Mouse (Mus musculus) myocyte (in vitro differentiated cells): ENCODE measurements around the gene Gm960. TPM values are rescaled to one million over a fixed set of nuclear protein-coding genes. Genes with fewer than 3 reads are reported as not detected.

Source experiments
- H3K27me3 ChIP-seq: one replicate; pipeline ENCODE4 v1.6.1; 2011; ENCODE audit not compliant: control insufficient read depth, insufficient read depth, insufficient read length
- H3K36me3 ChIP-seq: one replicate; pipeline ENCODE4 v1.6.1; 2011; ENCODE audit not compliant: control insufficient read depth, insufficient read depth
- H3K4me2 ChIP-seq: one replicate; pipeline ENCODE4 v1.6.1; 2011; ENCODE audit warnings: low read depth, control low read depth
- H3K4me3 ChIP-seq: one replicate; pipeline ENCODE4 v1.5.1; 2011; ENCODE audit warnings: mild to moderate bottlenecking, control low read depth, moderate library complexity
- H3K79me2 ChIP-seq: one replicate; pipeline ENCODE4 v1.6.1; 2011; ENCODE audit not compliant: control insufficient read depth, insufficient read depth
- H3ac ChIP-seq: one replicate; pipeline ENCODE4 v1.6.1; 2011; ENCODE audit not compliant: control insufficient read depth, insufficient read length
- CEBPB ChIP-seq: IDR thresholded peaks from 2 replicates; pipeline ENCODE4 v1.6.1; 2011; ENCODE audit warnings: mild to moderate bottlenecking, moderate library complexity; ENCODE audit not compliant: poor library complexity, insufficient read depth, severe bottlenecking
- E2F4 ChIP-seq: IDR thresholded peaks from one replicate; pipeline ENCODE4 v1.6.1; 2011; ENCODE audit warnings: mild to moderate bottlenecking, control low read depth, moderate library complexity; ENCODE audit not compliant: insufficient read depth
- MAX ChIP-seq: IDR thresholded peaks from one replicate; pipeline ENCODE4 v1.6.1; 2011; ENCODE audit warnings: low read depth, mild to moderate bottlenecking, control low read depth
- MYOD1 ChIP-seq, 3 experiments: IDR thresholded peaks; one replicate each; pipeline ENCODE4 v1.6.1; 2011; ENCODE audit warnings: control low read depth in 2 of 3, low read depth in 2 of 3, mild to moderate bottlenecking in 2 of 3, moderate library complexity in 1 of 3; ENCODE audit not compliant: insufficient read length in 2 of 3, control insufficient read depth in 1 of 3
- MYOG ChIP-seq, 3 experiments: IDR thresholded peaks; one replicate each; pipeline ENCODE4 v1.6.1; 2011; ENCODE audit warnings: control low read depth in 2 of 3, low read depth in 2 of 3, mild to moderate bottlenecking in 2 of 3; ENCODE audit not compliant: insufficient read length in 2 of 3, control insufficient read depth in 1 of 3, insufficient read depth in 1 of 3
- POLR2A ChIP-seq: IDR thresholded peaks from one replicate; pipeline ENCODE4 v1.6.1; 2011; ENCODE audit warnings: low read depth, mild to moderate bottlenecking, control low read depth, moderate library complexity; ENCODE audit not compliant: insufficient read length
- POLR2AphosphoS2 ChIP-seq: IDR thresholded peaks from one replicate; pipeline ENCODE4 v1.6.1; 2011; ENCODE audit warnings: low read depth, control low read depth; ENCODE audit not compliant: insufficient read length
- REST ChIP-seq: IDR thresholded peaks from one replicate; pipeline ENCODE4 v1.6.1; 2011; ENCODE audit warnings: mild to moderate bottlenecking, control low read depth, moderate library complexity; ENCODE audit not compliant: insufficient read depth, insufficient read length
- SRF ChIP-seq: IDR thresholded peaks from one replicate; pipeline ENCODE4 v1.6.1; 2011; ENCODE audit warnings: low read depth; ENCODE audit not compliant: control insufficient read depth, insufficient read length
- TCF12 ChIP-seq: IDR thresholded peaks from one replicate; pipeline ENCODE4 v1.6.1; 2011; ENCODE audit warnings: mild to moderate bottlenecking, control low read depth; ENCODE audit not compliant: poor library complexity, insufficient read depth, severe bottlenecking
- TCF3 ChIP-seq: IDR thresholded peaks from one replicate; pipeline ENCODE4 v1.6.1; 2011; ENCODE audit warnings: low read depth, control low read depth; ENCODE audit not compliant: insufficient read length
- USF1 ChIP-seq: IDR thresholded peaks from one replicate; pipeline ENCODE4 v1.6.1; 2011; ENCODE audit warnings: low read depth, mild to moderate bottlenecking, control low read depth, moderate library complexity
- polyA plus RNA-seq: library from polyadenylated mRNA; unstranded; fragments of >200 nt; fragmentation: generic; extraction: Trizol; gene quantifications from one replicate; pipeline ENCODE4 v1.2.1, GENCODE M21; 2012; ENCODE audit warnings: missing spikeins

The Gm960 gene
- polyA plus RNA-seq, 1 experiment, result 0.90 TPM

DNA sequence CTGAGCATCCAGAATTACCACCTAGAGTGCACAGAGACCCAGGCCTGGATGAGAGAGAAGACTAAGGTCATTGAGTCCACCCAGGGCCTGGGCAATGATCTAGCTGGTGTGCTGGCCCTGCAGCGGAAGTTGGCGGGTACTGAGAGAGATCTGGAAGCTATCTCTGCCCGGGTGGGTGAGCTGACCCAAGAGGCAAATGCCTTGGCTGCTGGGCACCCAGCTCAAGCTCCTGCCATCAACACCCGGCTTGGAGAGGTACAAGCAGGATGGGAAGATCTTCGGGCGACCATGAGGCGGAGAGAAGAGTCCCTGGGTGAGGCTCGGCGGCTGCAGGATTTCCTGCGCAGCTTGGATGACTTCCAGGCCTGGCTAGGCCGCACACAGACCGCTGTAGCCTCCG, 39.4 kb upstream of the Gm960 start:
- Histone ChIP-seq H3K4me2 (no peak overlapping the region), H3K36me3 (no peaks in the 10 kb centered on the region), H3ac (no peak overlapping the region), H3K79me2 (no peaks in the 10 kb centered on the region), H3K4me3 (no peak overlapping the region), H3K27me3 (no peaks in the 10 kb centered on the region)
- TF ChIP-seq USF1, result no peak
- TF ChIP-seq MAX, result no peak
- no peak for TF ChIP-seq MYOG (IDR thresholded peaks at IDR 0.05; ENCODE audit: control insufficient read depth in 1 of 3, insufficient read depth in 1 of 3, insufficient read length in 2 of 3, low read depth in 2 of 3)
- no peak for TF ChIP-seq TCF12

DNA sequence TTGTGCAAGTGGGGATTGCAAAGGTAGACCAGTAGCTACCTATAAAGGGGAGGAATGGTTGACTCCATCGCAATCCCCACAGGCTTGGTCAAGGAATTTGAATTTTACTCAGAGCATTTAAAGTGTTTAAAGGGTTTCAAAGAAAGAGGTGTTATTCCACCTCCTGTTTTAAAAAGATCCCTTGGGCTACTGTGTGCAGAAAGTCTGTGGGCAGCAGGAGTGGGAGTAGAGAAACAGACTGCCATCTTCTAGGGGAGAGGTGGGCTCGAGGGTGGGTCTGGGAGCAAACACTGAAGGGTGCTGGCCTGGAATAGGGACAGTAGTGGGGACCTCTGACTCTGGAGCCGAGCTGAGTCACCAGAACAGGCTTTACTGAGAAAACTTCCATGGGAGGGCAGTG, 34.6 kb upstream of the Gm960 start:
- Histone ChIP-seq H3K4me3 (no peak overlapping the region), H3ac (no peak overlapping the region), H3K4me2 (no peak overlapping the region), H3K27me3 (no peaks in the 10 kb centered on the region), H3K36me3 (no peaks in the 10 kb centered on the region), H3K79me2 (no peaks in the 10 kb centered on the region)
- TF ChIP-seq MAX (no peak), POLR2AphosphoS2 (no peak), CEBPB (no peak), TCF12 (no peak)

DNA sequence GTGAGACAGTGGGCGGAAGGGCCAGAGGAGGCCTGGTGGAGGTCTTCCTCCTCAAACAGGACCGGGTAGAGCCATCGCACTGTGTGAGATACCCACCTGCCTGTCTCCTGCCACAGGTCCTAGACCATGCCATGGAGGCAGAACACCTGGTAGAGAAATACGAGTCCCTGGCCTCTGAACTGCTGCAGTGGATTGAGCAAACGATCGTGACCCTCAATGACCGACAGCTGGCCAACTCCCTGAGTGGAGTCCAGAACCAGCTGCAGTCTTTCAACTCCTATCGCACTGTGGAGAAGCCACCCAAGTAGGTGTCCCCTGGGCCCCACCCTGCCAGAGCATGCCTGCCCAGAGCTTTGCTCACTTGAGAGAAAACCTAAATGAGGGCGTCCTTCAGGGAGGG, 30.7 kb upstream of the Gm960 start:
- H3K4me2 ChIP-seq, result no peak overlapping the region
- H3K36me3 ChIP-seq, result no peaks in the 10 kb centered on the region
- no peaks in the 10 kb centered on the region for H3K27me3 ChIP-seq
- no peaks in the 10 kb centered on the region for H3K79me2 ChIP-seq
- TF ChIP-seq REST (no peak), TCF12 (no peak), MAX (no peak), E2F4 (no peak), POLR2A (no peak), USF1 (no peak), SRF (no peak), POLR2AphosphoS2 (no peak), MYOD1 (IDR thresholded peaks at IDR 0.05; ENCODE audit: control insufficient read depth in 1 of 3, insufficient read length in 2 of 3, low read depth in 2 of 3) (no peak), CEBPB (no peak), MYOG (IDR thresholded peaks at IDR 0.05; ENCODE audit: control insufficient read depth in 1 of 3, insufficient read depth in 1 of 3, insufficient read length in 2 of 3, low read depth in 2 of 3) (no peak), TCF3 (no peak)
- H3K4me3 ChIP-seq, result no peak overlapping the region
- H3ac ChIP-seq, result no peak overlapping the region

DNA sequence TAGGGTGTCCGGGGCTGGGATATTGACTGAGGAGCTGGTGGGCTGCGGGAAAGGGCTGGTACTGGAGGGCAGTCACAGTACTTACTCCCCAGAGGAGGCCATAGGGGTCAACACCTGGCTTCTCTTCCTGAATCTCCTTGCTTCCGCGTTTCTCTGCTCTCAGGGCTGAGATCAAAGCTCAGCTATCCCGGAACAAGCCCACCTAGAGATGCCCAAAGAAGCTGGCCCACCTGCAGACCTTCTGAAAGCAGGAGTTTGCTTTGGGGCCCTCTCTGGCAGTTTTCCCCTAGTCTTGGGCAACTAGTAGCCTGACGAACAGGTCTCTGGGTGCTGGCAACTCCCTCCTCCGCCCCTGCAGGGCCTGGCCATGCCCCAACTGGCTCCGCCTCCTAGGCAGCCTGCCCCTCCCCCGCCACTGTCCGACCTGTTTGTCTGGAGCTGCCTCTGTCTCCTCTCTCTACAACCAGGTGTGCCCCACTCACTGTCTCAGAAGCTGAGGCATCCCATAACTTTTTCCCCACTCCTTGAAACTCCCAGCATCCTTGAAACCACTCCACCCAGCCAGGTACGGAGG, 22.3 kb upstream of the Gm960 start:
- no peak overlapping the region for H3ac ChIP-seq
- no peak overlapping the region for H3K4me2 ChIP-seq
- H3K36me3 ChIP-seq, result no peaks in the 10 kb centered on the region
- TF ChIP-seq USF1 (no peak), TCF3 (no peak), REST (no peak), POLR2A (no peak), MYOD1 (IDR thresholded peaks at IDR 0.05; ENCODE audit: control insufficient read depth in 1 of 3, insufficient read length in 2 of 3, low read depth in 2 of 3) (no peak), SRF (no peak), POLR2AphosphoS2 (no peak), TCF12 (no peak), MYOG (IDR thresholded peaks at IDR 0.05; ENCODE audit: control insufficient read depth in 1 of 3, insufficient read depth in 1 of 3, insufficient read length in 2 of 3, low read depth in 2 of 3) (no peak), MAX (no peak), CEBPB (no peak), E2F4 (no peak)
- no peaks in the 10 kb centered on the region for H3K27me3 ChIP-seq
- H3K79me2 ChIP-seq, result no peaks in the 10 kb centered on the region
- H3K4me3 ChIP-seq, result no peak overlapping the region

DNA sequence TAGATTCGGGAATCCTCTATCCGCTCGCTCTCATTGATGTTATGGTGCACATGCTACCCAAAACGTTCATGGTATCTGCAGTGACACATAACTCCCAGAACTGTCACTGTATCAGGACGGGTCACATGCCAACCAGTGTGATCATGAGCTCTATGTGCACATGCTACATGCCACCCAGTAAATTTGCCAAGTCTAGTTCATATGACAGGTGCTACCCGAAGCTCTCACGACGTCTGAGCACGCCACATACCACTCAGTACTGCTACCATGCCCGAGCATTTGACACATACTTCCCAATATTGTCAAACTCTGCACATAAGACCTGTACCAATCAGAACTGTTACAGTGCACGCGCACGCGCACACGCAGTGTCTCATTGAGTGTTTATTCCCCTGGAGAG, 21.6 kb upstream of the Gm960 start:
- TF ChIP-seq CEBPB (no peak), REST (no peak)
- Histone ChIP-seq H3K79me2 (no peaks in the 10 kb centered on the region), H3K4me2 (no peak overlapping the region), H3ac (no peak overlapping the region), H3K36me3 (no peaks in the 10 kb centered on the region), H3K27me3 (no peaks in the 10 kb centered on the region), H3K4me3 (no peak overlapping the region)
